Mouse (Mus musculus) stomach, postnatal 0 days (tissue): Measurements from ENCODE around the gene Zbtb11.
A peak's percentile ranks its signal among the peaks of the same experiment; 100 is the strongest.

ENCODE experiments used
- CTCF ChIP-seq: IDR thresholded peaks from 2 replicates; pipeline ENCODE4 v1.5.1; 2016; ENCODE audit warnings: antibody characterized with exemption, low read depth, mild to moderate bottlenecking, moderate library complexity
- EP300 ChIP-seq: optimal IDR thresholded peaks from 2 replicates; pipeline ENCODE3; 2016; ENCODE audit warnings: antibody characterized with exemption

- no peak for TF ChIP-seq EP300
- peak; percentile 72 for TF ChIP-seq CTCF
Measured at GRCm38 (mm10) chr16:55969147-55969546, 4.5 kb upstream of the Zbtb11 start.
